Mouse (Mus musculus) midbrain, postnatal 0 days (tissue): ENCODE data around the gene Dlgap4. TPM values are rescaled to one million over a fixed set of nuclear protein-coding genes. Genes with fewer than 3 reads are reported as not detected.

ENCODE experiments used
- ATAC-seq: fragments of 200-750 bp; cut with Nextera tagmentation; 2 replicates; pipeline ENCODE4 v1.8.0; 2017; ENCODE audit warnings: moderate number of reproducible peaks, mild to moderate bottlenecking, moderate TSS enrichment, moderate library complexity; ENCODE audit not compliant: low FRiP score
- DNase-seq: peaks from one replicate; pipeline ENCODE4 v3.0.0-alpha.2; 2015; ENCODE audit warnings: low spot score
- H3K27ac ChIP-seq: fragments of 300-500 bp; sonication (generic); 2 replicates; pipeline ENCODE4 v1.5.1; 2014; ENCODE audit warnings: low read depth, mild to moderate bottlenecking, low read length, mixed read lengths
- H3K27me3 ChIP-seq: fragments of 300-500 bp; sonication (generic); 2 replicates; pipeline ENCODE4 v1.6.1; 2014; ENCODE audit warnings: low read length, control low read depth, mixed read lengths; ENCODE audit not compliant: insufficient read depth
- H3K36me3 ChIP-seq: fragments of 300-500 bp; sonication (generic); 2 replicates; pipeline ENCODE4 v1.6.1; 2014; ENCODE audit warnings: low read length, control low read depth, mixed read lengths; ENCODE audit not compliant: insufficient read depth
- H3K4me1 ChIP-seq: fragments of 300-500 bp; sonication (generic); 2 replicates; pipeline ENCODE4 v1.6.1; 2014; ENCODE audit warnings: mild to moderate bottlenecking, control low read depth, antibody characterized with exemption, low read length, mixed read lengths; ENCODE audit not compliant: insufficient read depth
- H3K4me2 ChIP-seq: fragments of 300-500 bp; sonication (generic); 2 replicates; pipeline ENCODE4 v1.6.1; 2014; ENCODE audit warnings: low read depth, mild to moderate bottlenecking, low read length, mixed read lengths; ENCODE audit not compliant: poor library complexity, severe bottlenecking
- H3K4me3 ChIP-seq: fragments of 300-500 bp; sonication (generic); 2 replicates; pipeline ENCODE4 v1.5.1; 2014; ENCODE audit warnings: low read depth, mild to moderate bottlenecking, low read length, moderate library complexity
- H3K9ac ChIP-seq: fragments of 300-500 bp; sonication (generic); replicated peaks from 2 replicates; pipeline ENCODE4 v1.6.1; 2014; ENCODE audit warnings: mild to moderate bottlenecking, low read length, moderate library complexity, mixed read lengths; ENCODE audit not compliant: poor library complexity, severe bottlenecking
- H3K9me3 ChIP-seq: fragments of 300-500 bp; sonication (generic); 2 replicates; pipeline ENCODE4 v1.6.1; 2016; ENCODE audit warnings: low read length, control low read depth
- CTCF ChIP-seq: IDR thresholded peaks from 2 replicates; pipeline ENCODE4 v1.5.1; 2016; ENCODE audit warnings: antibody characterized with exemption, mild to moderate bottlenecking
- WGBS: fragments of 180-500 bp; shearing (Covaris S2); extraction: QIAGEN DNeasy Blood & Tissue Kit; methylation state at CpG from one replicate; pipeline ENCODE4 v1.1.7; 2014; 5-methylcytosine and 5-hydroxymethylcytosine counted together
- polyA plus RNA-seq: library from polyadenylated mRNA; unstranded; fragments of >200 nt; fragmentation: Nextera tagmentation; extraction: Ambion mirVana; gene quantifications from 2 replicates; pipeline ENCODE4 v1.2.1, GENCODE M21; 2015
- total RNA-seq: library from RNA; depleted of rRNA; stranded (reverse); fragments of >200 nt; gene quantifications from 2 replicates; pipeline ENCODE4 v1.2.3, GENCODE M21; 2014

The Dlgap4 gene
- total and polyA plus RNA-seq, 2 experiments from 2014 or later = 240 to 246 TPM

- 68% methylated on average over 7 of the region's 7 CpGs for WGBS
- Histone ChIP-seq H3K9me3 (no peaks in the 10 kb centered on the region), H3K27me3 (0 out of 2 replicates have a peak, but pooled peaks cover 3% of the 10 kb centered on the region), H3K36me3 (no peaks in the 10 kb centered on the region), H3K27ac (no peak overlapping the region), H3K4me1 (0 out of 2 replicates have a peak, but pooled peaks cover 2% of the 10 kb centered on the region), H3K9ac (no peak overlapping the region), H3K4me3 (no peak overlapping the region), H3K4me2 (no peak overlapping the region)
- DNase-seq = no peak
- TF ChIP-seq CTCF = no peak
- no peak for ATAC-seq
Measured at GRCm38 (mm10) chr2:156777326-156778004, 164.0 kb downstream of the Dlgap4 start.

DNA sequence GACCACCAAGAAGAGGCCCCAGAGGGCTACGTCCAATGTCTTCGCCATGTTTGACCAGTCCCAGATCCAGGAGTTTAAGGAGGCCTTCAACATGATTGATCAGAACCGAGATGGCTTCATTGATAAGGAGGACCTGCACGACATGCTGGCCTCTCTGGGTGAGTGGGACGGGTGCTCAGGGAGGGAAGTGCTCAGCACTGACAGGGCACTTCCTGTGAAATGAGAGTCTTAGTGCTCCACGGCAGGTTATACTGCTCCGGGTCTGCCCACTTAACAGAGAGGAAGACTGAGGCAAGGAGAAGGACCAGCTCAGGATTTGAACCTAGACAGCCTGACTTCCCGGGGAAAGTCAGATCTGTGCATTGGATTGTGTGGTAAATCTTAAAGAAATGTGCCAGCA lies 165.1 kb downstream of the Dlgap4 start:
- DNase-seq = no peak
- WGBS = 95% methylated on average over 8 of the region's 8 CpGs
- ATAC-seq = no peak
- Histone ChIP-seq H3K4me1 (0 out of 2 replicates have a peak, but pooled peaks cover 2% of the 10 kb centered on the region), H3K4me3 (no peak overlapping the region), H3K4me2 (no peak overlapping the region), H3K36me3 (no peaks in the 10 kb centered on the region), H3K27me3 (0 out of 2 replicates have a peak, but pooled peaks cover 3% of the 10 kb centered on the region), H3K9me3 (no peaks in the 10 kb centered on the region), H3K27ac (no peak overlapping the region), H3K9ac (no peak overlapping the region)
- TF ChIP-seq CTCF = no peak

GRCm38 (mm10) chr2:156779036-156779435 lies 165.5 kb downstream of the Dlgap4 start:
- no peak for TF ChIP-seq CTCF
- H3K27me3 ChIP-seq = 0 out of 2 replicates have a peak, but pooled peaks cover 3% of the 10 kb centered on the region
- no peak for DNase-seq
- ATAC-seq = no peak
- WGBS = 82% methylated on average over 5 of the region's 5 CpGs
- H3K9me3 ChIP-seq = no peaks in the 10 kb centered on the region
- no peak overlapping the region for H3K9ac ChIP-seq
- no peak overlapping the region for H3K4me2 ChIP-seq
- 0 out of 2 replicates have a peak, but pooled peaks cover 2% of the 10 kb centered on the region for H3K4me1 ChIP-seq
- H3K27ac ChIP-seq = no peak overlapping the region
- no peak overlapping the region for H3K4me3 ChIP-seq
- H3K36me3 ChIP-seq = no peaks in the 10 kb centered on the region

- Histone ChIP-seq H3K27me3 (0 out of 2 replicates have a peak, but pooled peaks cover 3% of the 10 kb centered on the region), H3K4me1 (no peaks in the 10 kb centered on the region), H3K9me3 (no peaks in the 10 kb centered on the region), H3K27ac (no peak overlapping the region), H3K36me3 (no peaks in the 10 kb centered on the region), H3K4me3 (no peak overlapping the region), H3K9ac (no peak overlapping the region), H3K4me2 (no peak overlapping the region)
- ATAC-seq (no peak), DNase-seq (no peak)
- no peak for TF ChIP-seq CTCF
- WGBS = 62% methylated on average over 2 of the region's 2 CpGs
Measured at GRCm38 (mm10) chr2:156779488-156779887, 166.0 kb downstream of the Dlgap4 start.

- Histone ChIP-seq H3K36me3 (no peaks in the 10 kb centered on the region), H3K27ac (no peak overlapping the region), H3K4me1 (no peaks in the 10 kb centered on the region), H3K9ac (no peak overlapping the region), H3K4me2 (no peak overlapping the region), H3K9me3 (no peaks in the 10 kb centered on the region), H3K27me3 (0 out of 2 replicates have a peak, but pooled peaks cover 3% of the 10 kb centered on the region), H3K4me3 (no peak overlapping the region)
- DNase-seq = no peak
- ATAC-seq = no peak
- no peak for TF ChIP-seq CTCF
- 75% methylated on average over 9 of the region's 9 CpGs for WGBS
Measured at GRCm38 (mm10) chr2:156780129-156780528, 166.6 kb downstream of the Dlgap4 start.

DNA sequence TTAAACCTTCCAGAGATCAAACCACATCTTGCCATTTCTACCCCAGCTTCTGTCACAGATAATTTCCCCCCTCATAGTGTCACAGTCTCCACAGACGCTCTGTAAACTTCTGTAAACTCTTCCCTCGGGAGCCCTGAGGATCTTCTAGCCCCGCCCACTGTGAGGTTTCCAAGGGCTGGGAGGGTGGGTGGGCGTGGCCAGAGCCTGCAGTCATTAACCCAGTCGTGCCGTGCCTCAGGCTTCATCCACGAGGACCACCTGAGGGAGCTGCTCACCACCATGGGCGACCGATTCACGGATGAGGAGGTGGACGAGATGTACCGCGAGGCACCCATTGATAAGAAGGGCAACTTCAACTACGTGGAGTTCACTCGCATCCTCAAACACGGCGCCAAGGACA lies 167.2 kb downstream of the Dlgap4 start:
- no peak for TF ChIP-seq CTCF
- 0 out of 2 replicates have a peak, but pooled peaks cover 1% of the 10 kb centered on the region for H3K27me3 ChIP-seq
- H3K4me1 ChIP-seq = no peaks in the 10 kb centered on the region
- no peak overlapping the region for H3K27ac ChIP-seq
- ATAC-seq (no peak), DNase-seq (peak; percentile 21)
- no peak overlapping the region for H3K4me3 ChIP-seq
- H3K36me3 ChIP-seq = no peaks in the 10 kb centered on the region
- no peaks in the 10 kb centered on the region for H3K9me3 ChIP-seq
- no peak overlapping the region for H3K4me2 ChIP-seq
- WGBS = 17% methylated on average over 17 of the region's 17 CpGs
- no peak overlapping the region for H3K9ac ChIP-seq
